Mouse (Mus musculus) midbrain, embryonic 13.5 days (tissue): ENCODE measurements at regions not wholly inside any gene's neighbourhood (a gene's known extent, or its start where the extent isn't known, plus 50 kb on each side); places are given as distances from the start of the nearest gene placed in this dataset.

Source experiments
- ATAC-seq: fragments of 200-750 bp; cut with Nextera tagmentation; 2 replicates; pipeline ENCODE4 v1.8.0; 2017; ENCODE audit warnings: mild to moderate bottlenecking, moderate TSS enrichment, moderate library complexity
- H3K27ac ChIP-seq: fragments of 300-500 bp; sonication (generic); 2 replicates; pipeline ENCODE4 v1.5.1; 2015; ENCODE audit warnings: inconsistent platforms, mild to moderate bottlenecking, moderate library complexity
- H3K27me3 ChIP-seq: fragments of 300-500 bp; sonication (generic); 2 replicates; pipeline ENCODE4 v1.6.1; 2015; ENCODE audit warnings: mild to moderate bottlenecking, inconsistent platforms
- H3K36me3 ChIP-seq: fragments of 300-500 bp; sonication (generic); 2 replicates; pipeline ENCODE4 v1.6.1; 2015; ENCODE audit warnings: mild to moderate bottlenecking, inconsistent platforms
- H3K4me1 ChIP-seq: fragments of 300-500 bp; sonication (generic); replicated peaks from 2 replicates; pipeline ENCODE4 v1.6.1; 2015; ENCODE audit warnings: inconsistent platforms
- H3K4me2 ChIP-seq: fragments of 300-500 bp; sonication (generic); replicated peaks from 2 replicates; pipeline ENCODE4 v1.6.1; 2015; ENCODE audit warnings: moderate library complexity, mild to moderate bottlenecking, inconsistent platforms
- H3K4me3 ChIP-seq: fragments of 300-500 bp; sonication (generic); replicated peaks from 2 replicates; pipeline ENCODE4 v1.5.1; 2015; ENCODE audit warnings: mild to moderate bottlenecking, inconsistent platforms
- H3K9ac ChIP-seq: fragments of 300-500 bp; sonication (generic); replicated peaks from 2 replicates; pipeline ENCODE4 v1.6.1; 2015; ENCODE audit warnings: mild to moderate bottlenecking, inconsistent platforms
- H3K9me3 ChIP-seq: fragments of 300-500 bp; sonication (generic); 2 replicates; pipeline ENCODE4 v1.6.1; 2016; ENCODE audit warnings: mild to moderate bottlenecking, inconsistent platforms
- WGBS: fragments of 180-500 bp; shearing (Covaris S2); methylation state at CpG from one replicate; pipeline ENCODE4 v1.1.7; 2015; 5-methylcytosine and 5-hydroxymethylcytosine counted together

DNA sequence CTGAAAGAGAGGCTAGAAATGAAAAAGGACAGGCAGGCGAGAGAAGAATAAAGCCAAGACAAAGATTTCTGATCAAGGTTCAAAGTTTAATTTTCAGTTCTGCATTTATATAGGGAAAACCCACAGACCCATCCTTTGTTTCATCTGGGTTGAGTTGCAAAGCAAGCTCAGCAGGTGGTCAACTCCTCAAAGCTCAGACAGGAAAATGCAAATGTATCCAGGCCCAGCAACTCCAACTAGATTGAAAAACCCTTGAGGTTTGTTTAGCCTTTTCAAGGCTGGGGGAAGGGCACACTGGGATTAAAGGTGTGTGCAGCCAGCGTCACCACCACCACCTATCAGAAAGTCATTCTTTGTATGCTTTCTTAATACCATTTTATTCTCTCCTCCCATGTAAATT, 66.1 kb upstream of the Tspan5 start:
- Histone ChIP-seq H3K4me2 (no peak overlapping the region), H3K36me3 (no peaks in the 10 kb centered on the region), H3K4me1 (0 out of 2 replicates have a peak, but pooled peaks cover 5% of the 10 kb centered on the region), H3K27ac (no peak overlapping the region), H3K27me3 (no peaks in the 10 kb centered on the region), H3K9me3 (no peaks in the 10 kb centered on the region), H3K4me3 (no peak overlapping the region), H3K9ac (no peak overlapping the region)
- WGBS, result 36% methylated on average over 2 of the region's 2 CpGs
- no peak for ATAC-seq

GRCm38 (mm10) chr3:138678351-138678750, 63.6 kb upstream of the Tspan5 start:
- H3K4me2 ChIP-seq, result no peak overlapping the region
- H3K9ac ChIP-seq, result no peak overlapping the region
- no peaks in the 10 kb centered on the region for H3K9me3 ChIP-seq
- no peak overlapping the region for H3K27ac ChIP-seq
- H3K4me1 ChIP-seq, result 0 out of 2 replicates have a peak, but pooled peaks cover 5% of the 10 kb centered on the region
- no peaks in the 10 kb centered on the region for H3K36me3 ChIP-seq
- WGBS, result 83% methylated on average over 4 of the region's 4 CpGs
- no peak overlapping the region for H3K4me3 ChIP-seq
- no peak for ATAC-seq
- H3K27me3 ChIP-seq, result no peaks in the 10 kb centered on the region

GRCm38 (mm10) chr3:138686636-138687230, 55.3 kb upstream of the Tspan5 start:
- Histone ChIP-seq H3K9me3 (no peaks in the 10 kb centered on the region), H3K36me3 (no peaks in the 10 kb centered on the region), H3K27me3 (no peaks in the 10 kb centered on the region), H3K27ac (no peak overlapping the region), H3K4me2 (no peak overlapping the region), H3K4me3 (no peak overlapping the region), H3K4me1 (no peaks in the 10 kb centered on the region), H3K9ac (no peak overlapping the region)
- WGBS, result 57% methylated on average over 11 of the region's 11 CpGs
- ATAC-seq, result no peak

DNA sequence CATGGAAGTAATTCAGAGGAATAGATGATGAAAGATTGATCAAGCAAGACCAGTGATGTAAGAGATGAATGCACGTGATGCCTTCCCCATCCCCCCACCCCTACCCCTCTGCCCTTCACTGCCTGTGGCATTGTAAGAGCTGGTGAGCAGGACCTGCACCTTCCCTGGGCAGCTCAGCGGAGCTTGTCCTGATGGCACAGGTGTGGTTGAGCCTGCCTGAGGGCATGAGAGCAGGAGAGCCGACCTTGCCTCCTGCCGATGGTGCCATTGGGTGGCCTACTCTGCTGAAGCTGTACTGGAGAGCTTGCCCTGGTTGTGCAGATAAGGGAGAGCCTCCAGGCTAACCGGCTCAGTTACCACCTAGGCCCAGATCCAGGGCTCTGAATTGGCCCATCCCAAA, 53.4 kb upstream of the Tspan5 start:
- Histone ChIP-seq H3K4me1 (no peaks in the 10 kb centered on the region), H3K9me3 (no peaks in the 10 kb centered on the region), H3K27ac (no peak overlapping the region), H3K4me3 (no peak overlapping the region), H3K27me3 (no peaks in the 10 kb centered on the region), H3K4me2 (no peak overlapping the region), H3K36me3 (no peaks in the 10 kb centered on the region), H3K9ac (no peak overlapping the region)
- no peak for ATAC-seq
- 86% methylated on average over 5 of the region's 5 CpGs for WGBS
